Mouse (Mus musculus): ENCODE measurements at regions not wholly inside any gene's neighbourhood (a gene's known extent, or its start where the extent isn't known, plus 50 kb on each side); places are given as distances from the start of the nearest gene placed in this dataset.
A peak's percentile ranks its signal among the peaks of the same experiment; 100 is the strongest.

GRCm38 (mm10) chr15:62158875-62159675 is 1236.3 kb upstream of the A1bg start (continued):
- TF ChIP-seq CHD2 (IDR thresholded peaks at IDR 0.05; ENCODE audit: low read length) (peak; percentile 71; the same call in 1 of the 2 replicates), RAD21 (IDR thresholded peaks at IDR 0.05; ENCODE audit: low read depth, low read length) (peak; percentile 17; the same call in 1 of the 2 replicates), POLR2AphosphoS5 (IDR thresholded peaks at IDR 0.05; ENCODE audit: borderline replicate concordance, low read depth, low read length) (no peak), ZC3H11A (IDR thresholded peaks at IDR 0.05; ENCODE audit: low read depth, low read length) (no peak; the same call in none of the 2 replicates), SIN3A (IDR thresholded peaks at IDR 0.05; ENCODE audit: low read length) (peak; percentile 100), HCFC1 (IDR thresholded peaks at IDR 0.05; ENCODE audit: low read depth, low read length) (peak; percentile 65), MAFK (IDR thresholded peaks at IDR 0.05; ENCODE audit: borderline replicate concordance, low read depth, low read length) (peak; percentile 87), GABPA (IDR thresholded peaks at IDR 0.05; ENCODE audit: low read depth, low read length) (no peak; the same call in 1 of the 2 replicates), CTCF (IDR thresholded peaks at IDR 0.05 in 2 of 3, conservative IDR thresholded peaks at IDR 0.05 in 1 of 3; ENCODE audit: control insufficient read depth in 1 of 3, insufficient read depth in 1 of 3, low read depth in 2 of 3, low read length in 3 of 3, poor library complexity in 1 of 3, severe bottlenecking in 1 of 3) (no peak; a peak in 1 of 6 replicates), ZKSCAN1 (IDR thresholded peaks at IDR 0.05; ENCODE audit: low read depth, low read length) (peak; percentile 10; the same call in 1 of the 2 replicates), ETS1 (IDR thresholded peaks at IDR 0.05; ENCODE audit: low read depth, low read length) (peak; percentile 96), UBTF (IDR thresholded peaks at IDR 0.05; ENCODE audit: borderline replicate concordance, insufficient read depth, low read depth, low read length) (no peak), MAX (IDR thresholded peaks at IDR 0.05; ENCODE audit: low read length) (peak; percentile 65), TAL1 (IDR thresholded peaks at IDR 0.05; ENCODE audit: low read length) (peak; percentile 95), NRF1 (IDR thresholded peaks at IDR 0.05; ENCODE audit: insufficient read depth, low read depth, low read length, poor library complexity, severe bottlenecking) (no peak), TCF12 (IDR thresholded peaks at IDR 0.05; ENCODE audit: low read depth, low read length) (peak; percentile 99), ZMIZ1 (IDR thresholded peaks at IDR 0.05; ENCODE audit: low read depth, low read length) (peak; percentile 88), POLR2A (IDR thresholded peaks at IDR 0.05; ENCODE audit: control insufficient read depth in 1 of 2, insufficient read depth in 1 of 2, low read depth in 1 of 2, low read length in 2 of 2, poor library complexity in 1 of 2) (peak in 1 of 2 experiments; percentile 64; a peak in 2 of 4 replicates), MAZ (IDR thresholded peaks at IDR 0.05; ENCODE audit: low read depth, low read length) (peak; percentile 97)

- no peaks in the 10 kb centered on the region for H3K9me3 ChIP-seq (replicated peaks; ENCODE audit: insufficient read depth, low read length)
- no peak for DNase-seq (ENCODE audit: low read depth, low spot score)
- no peak for TF ChIP-seq MAZ (IDR thresholded peaks at IDR 0.05; ENCODE audit: low read depth, low read length)
- no peak for TF ChIP-seq HCFC1 (IDR thresholded peaks at IDR 0.05; ENCODE audit: low read depth, low read length)
- no peak for TF ChIP-seq RCOR1 (IDR thresholded peaks at IDR 0.05; ENCODE audit: low read depth, low read length)
- no peak for TF ChIP-seq MAX (IDR thresholded peaks at IDR 0.05; ENCODE audit: low read length)
- TF ChIP-seq CHD1 (IDR thresholded peaks at IDR 0.05; ENCODE audit: low read depth, low read length) = 0 out of 2 replicates have a peak, but pooled peaks have one; percentile 11
- no peak for TF ChIP-seq RAD21 (IDR thresholded peaks at IDR 0.05; ENCODE audit: low read depth, low read length)
- no peak for TF ChIP-seq KAT2A (conservative IDR thresholded peaks at IDR 0.05; ENCODE audit: low read depth, low read length)
- no peak; the same call in 1 of the 2 replicates for TF ChIP-seq SIN3A (IDR thresholded peaks at IDR 0.05; ENCODE audit: low read length)
- peak overlapping the region; percentile 55 for H3K9ac ChIP-seq (ENCODE audit: control insufficient read depth, low read depth, low read length, poor library complexity, severe bottlenecking)
- no peaks in the 10 kb centered on the region for H3K27me3 ChIP-seq (ENCODE audit: control insufficient read depth in 1 of 2, insufficient read depth in 2 of 2, low read length in 2 of 2)
- H3K27ac ChIP-seq (ENCODE audit: control insufficient read depth, low read depth, low read length) = peak overlapping the region; percentile 96
- no peak overlapping the region for H3K4me3 ChIP-seq (ENCODE audit: control insufficient read depth in 1 of 2, insufficient read depth in 1 of 2, low read depth in 2 of 2, low read length in 2 of 2)
- peaks cover 51 to 69% of the 10 kb centered on the region in 2 experiments for H3K4me1 ChIP-seq (ENCODE audit: control insufficient read depth in 1 of 2, insufficient read depth in 2 of 2, low read length in 2 of 2)
- peaks cover 12 to 76% of the 10 kb centered on the region in 2 experiments; a peak in 3 of 4 replicates for H3K36me3 ChIP-seq (ENCODE audit: control insufficient read depth in 1 of 2, insufficient read depth in 2 of 2, low read length in 2 of 2)
- peaks cover 67% of the 10 kb centered on the region for H3K79me2 ChIP-seq (ENCODE audit: control insufficient read depth, insufficient read depth, low read length, poor library complexity)
Observed at GRCm38 (mm10) chr15:62157200-62158033, 1234.6 kb upstream of the A1bg start.
